Mouse (Mus musculus): ENCODE results near the gene Gm11985.
A peak's percentile ranks its signal among the peaks of the same experiment; 100 is the strongest.

Gene Gm11985

DNA sequence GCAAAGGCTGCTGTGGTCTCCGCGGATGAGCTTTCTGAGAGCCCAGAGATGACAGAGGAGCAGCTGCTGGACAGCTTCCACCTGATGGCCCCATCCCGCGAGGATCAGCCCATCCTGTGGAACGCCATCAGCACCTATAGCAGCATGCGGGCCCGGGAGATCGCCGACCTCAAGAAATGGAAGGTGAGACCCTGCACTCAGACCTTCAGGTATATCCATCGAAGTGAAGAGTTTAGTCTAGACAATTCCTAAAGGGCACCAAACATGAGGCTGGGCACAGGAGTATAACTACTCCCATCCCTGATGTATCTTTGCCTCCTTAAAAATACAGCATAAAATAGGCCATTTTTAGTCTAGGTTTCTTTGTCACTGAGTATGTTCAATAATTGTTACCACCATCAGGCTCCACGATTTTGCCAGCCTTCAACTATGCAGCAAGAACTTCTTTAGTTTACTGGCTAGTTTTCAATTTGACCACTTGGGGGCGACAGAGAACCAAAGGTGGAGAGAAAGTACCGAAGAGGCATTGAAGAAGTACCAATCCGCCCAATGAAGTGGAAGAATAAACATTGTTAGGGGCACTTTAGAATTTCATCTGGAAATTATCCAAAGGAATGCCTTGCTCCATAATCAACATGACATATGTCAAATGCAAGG lies 11.5 kb upstream of the Gm11985 start:
- peak; percentile 53 for DNase-seq

DNA sequence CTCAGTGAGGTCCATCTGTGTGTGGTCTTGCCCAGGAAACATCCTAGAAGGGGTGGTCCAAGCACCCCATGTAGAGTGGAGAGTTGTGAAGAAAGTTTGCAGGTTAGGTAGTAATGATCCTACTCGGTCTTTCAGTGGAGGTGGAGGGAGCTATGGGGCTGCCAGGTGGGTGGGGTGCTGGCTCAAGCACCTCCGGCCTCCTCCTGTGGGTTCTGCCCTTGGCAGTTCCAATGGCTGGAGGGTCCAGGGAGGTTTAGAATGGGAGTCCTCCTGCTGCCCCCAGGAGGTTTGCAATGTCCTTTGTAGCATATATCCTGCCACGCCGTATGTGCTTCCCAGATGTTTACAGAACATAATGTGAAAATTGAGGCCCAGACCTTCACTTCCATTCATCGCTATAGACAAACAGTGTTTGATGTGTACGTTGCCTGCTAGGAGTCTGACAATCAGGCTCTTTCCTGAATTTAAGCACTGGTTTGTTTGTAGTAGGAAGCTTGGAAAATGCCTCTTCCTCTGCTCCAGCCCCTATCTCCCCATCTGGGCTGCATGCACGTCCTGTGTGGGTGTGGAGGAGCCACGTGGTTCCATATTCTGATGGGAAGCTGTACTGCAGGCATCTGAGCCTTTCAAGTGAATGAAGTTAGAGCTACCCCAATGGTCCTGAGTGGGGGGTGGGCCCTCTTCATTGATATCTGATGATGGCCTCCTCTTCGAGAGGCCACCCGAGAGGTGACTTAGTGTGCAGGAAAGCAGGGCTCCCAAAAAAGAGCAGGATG lies 10.3 kb upstream of the Gm11985 start:
- no peak for DNase-seq

DNA sequence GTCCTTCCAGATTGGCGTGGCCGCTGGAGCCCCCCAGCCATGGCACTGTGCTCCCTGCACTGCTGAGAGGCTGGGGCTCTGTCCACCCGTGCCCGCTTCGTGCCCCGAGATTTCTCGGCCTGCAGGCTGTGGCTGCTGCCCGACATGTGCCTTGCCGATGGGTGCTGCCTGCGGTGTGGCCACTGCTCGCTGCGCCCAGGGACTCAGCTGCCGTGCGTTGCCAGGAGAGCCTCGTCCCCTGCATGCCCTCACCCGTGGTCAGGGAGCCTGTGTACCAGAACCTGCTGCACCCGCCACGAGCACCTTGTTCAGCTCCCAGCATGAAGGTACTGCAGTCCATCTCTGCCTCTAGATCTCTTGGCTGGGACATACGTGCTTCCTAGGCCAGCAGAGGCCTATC lies 9.6 kb upstream of the Gm11985 start:
- DNase-seq: no peak

DNA sequence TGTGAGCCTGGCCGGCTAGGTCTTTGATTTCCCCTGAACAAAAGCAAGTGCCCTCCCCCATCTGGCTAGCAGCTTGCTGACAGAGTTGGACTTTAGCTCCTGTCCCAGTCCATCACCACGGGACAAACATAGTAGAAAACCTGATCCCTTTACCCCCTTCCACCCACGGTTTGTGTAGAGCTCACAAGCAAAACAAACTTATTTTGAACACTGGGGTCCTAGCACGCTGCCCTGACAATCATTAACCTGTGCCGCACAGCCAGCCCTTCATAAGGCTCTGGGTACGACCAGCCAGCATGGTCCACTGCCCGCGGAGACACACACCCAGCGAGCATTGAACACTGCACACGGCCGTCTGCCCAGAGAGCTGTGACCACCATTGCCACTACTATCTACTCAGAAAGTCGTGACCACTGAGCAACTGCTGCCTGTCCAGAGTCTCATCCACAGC lies 9.1 kb upstream of the Gm11985 start, which contains the start of gene Igfbp1:
TSS of gene Igfbp1 (plus strand) at position 292 of the 451 bp plus-strand sequence.
- no peak for DNase-seq

DNA sequence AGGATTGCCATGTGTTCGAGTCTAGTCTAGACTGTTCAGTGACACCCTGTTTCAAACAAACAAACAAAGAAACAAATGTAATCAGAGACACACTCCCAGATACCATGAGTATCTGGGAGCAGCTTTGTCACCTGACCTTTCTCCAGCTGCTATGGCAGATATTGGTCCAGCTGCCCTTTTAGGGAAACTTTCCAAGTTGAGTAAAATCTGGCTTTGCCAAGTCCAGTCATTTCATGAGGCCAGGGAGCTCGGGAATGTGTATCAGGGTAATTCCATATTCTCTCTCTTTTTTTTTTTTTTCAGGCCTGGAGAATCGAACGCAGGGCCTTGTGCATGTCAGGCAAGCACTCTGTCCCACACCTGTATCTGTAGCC lies 6.9 kb upstream of the Gm11985 start:
- no peak for DNase-seq

DNA sequence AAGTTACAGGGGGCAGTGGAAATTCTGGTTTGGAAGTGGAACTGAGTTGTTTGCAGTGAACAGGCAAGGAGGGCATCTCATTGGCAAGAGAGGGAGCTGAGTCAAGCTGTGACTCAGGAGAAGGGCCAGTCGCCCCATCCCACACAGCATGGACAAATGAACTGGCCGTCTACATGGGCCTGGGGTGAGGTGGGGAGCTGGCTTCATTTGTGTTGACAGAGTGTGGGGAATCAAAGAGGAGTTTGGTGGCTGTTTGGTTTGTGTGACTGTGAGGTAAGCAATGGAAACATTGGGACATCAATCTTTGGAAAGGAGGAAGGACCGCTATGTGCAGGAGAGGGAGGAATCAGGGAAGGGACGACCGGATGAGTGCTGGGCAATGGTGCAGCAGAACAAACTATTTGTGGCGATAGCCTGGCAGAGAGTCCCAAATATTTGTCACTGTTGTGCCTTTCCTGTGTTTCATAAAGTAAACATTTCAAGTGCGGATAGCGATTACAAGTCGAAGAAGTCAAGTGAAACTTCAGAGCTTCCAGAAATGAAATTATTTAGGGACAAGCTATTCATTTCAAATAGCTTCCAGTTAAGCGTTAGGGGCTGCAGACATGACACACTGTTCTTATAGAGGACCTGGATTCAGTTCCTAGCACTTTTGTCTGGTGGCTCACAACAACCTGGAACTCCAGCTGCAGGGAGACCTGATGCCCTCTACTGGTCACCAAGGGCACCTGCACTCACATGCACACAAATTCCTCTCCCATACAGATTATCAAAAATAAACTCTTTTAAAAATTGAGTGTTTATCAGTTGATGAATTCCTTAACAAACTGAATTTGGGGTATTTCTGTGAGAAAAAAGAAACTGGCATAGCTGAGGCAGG lies 6.3 kb upstream of the Gm11985 start:
- DNase-seq: no peak

DNA sequence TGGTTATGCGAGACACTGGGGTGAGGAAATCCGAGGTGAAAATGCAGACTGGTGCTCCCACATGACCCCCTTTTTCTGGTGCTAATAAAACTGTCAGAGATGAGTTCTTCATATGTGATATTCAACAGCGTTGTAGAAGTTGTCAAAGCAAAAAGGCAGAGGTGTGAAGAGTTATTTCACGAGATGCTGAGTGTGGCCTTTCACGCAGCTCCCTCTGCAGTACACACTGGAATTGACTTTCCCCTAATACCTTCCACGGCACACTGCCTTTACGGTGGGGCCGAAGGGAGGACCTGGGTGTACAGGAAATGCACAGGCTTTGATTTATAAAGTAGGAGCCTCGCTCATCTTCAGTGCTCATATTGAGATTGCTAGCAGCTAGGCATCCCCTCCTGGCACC lies 4.8 kb upstream of the Gm11985 start:
- no peak for DNase-seq

DNA sequence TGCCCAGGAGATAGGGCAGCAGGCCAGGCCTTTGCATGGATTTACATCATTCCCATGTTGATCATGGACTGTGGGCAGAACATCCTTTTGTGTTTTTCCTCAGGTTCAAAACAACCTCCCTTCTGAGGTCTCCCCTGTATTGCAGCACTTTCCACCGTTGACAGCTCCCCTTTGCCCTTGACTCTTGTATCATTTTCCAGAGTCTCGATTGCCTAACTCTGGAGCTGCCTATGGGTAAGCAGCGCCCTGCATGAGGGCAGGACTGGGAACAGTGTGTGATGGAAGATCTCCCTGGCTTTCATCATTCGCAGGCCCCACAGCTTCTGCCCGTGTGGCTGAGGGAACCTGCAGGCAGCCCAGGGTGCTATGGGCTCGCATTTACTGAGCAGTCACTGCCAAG lies 4.3 kb upstream of the Gm11985 start:
- no peak for DNase-seq

DNA sequence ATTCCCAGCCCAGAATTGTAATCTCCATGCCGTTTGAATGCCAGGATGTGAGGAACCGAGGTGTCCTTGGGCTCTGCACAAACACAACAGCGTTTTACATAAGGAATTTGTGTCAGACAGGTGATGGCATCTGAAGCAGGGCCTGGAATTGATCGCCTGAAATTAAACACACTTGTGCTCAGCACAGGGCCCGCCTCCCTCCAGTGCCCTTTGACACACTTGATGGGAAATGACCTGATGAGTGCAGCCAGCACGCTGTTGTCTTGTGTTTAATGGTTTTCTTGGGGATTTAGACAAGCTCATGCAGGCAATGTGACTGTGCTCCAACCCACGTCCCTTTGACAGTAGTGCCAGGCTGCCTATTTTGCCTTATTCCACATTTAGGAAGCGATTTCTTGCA lies 897 bp downstream of the Gm11985 start:
- no peak for DNase-seq

DNA sequence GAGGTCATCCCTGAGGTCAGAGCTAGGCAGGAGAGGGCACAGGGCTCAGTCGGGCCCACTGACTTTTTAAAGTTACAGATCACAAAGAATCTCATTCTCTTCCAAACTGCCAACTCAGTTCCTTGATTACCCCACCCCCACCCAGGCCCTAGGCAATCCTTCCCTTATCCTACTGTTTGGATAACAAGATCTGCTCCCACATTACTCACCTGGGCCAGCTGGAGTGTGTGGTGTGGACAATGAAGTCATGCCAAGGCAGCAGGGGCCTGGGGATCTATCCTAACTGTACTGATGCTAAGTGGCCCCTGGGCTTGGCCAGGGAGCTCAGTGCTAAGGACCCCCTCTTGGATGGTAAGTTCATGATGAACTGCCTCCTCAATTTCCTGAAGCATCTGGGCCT lies 3.9 kb downstream of the Gm11985 start:
- DNase-seq: no peak

DNA sequence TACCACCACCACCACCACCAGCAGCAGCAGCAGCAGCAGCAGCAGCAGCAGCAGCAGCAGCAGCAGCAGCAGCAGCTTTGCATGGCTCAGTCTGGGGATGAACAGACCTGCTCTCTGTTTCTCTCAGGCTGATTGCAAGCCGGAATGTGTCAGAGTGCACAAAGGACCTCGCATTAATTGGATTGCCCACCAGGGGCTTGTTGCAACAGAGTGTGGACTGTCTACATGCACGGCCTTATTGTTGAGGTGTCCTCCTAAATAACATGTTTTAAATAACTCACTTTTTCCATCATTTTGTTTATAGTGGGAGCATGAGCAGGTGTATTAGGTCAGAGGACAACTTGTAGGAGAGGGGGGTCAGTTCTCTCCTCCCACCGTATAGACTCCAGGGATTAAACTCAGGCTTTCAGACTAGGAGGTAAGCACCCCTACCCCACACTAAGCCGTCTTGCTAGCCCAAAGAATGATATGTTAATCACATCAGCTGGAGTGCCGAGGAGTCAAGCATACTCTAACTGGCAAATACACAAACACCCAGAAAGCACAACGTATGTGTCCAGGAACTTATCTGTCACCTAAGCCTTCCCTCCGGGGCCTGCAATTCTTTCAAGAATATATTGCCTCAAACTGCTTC lies 5.8 kb downstream of the Gm11985 start:
- DNase-seq: no peak

DNA sequence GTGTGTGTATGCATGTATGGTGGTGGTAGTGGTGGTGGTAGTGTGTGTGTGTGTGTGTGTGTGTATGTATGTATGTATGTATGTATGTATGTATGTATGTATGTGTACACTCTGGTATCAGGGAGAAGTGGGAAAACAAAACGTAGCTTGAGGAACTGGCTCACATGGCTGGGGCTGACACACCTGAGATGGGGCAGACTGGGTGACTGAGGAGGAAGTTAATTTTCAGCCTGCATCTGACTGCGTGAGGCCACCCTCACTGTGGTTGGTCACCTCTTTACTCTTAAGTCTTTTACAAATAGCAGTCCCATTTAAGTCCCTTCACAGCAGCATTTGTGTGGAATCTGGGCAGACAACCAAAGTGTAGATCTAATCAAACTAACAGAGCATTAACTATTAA lies 9.1 kb downstream of the Gm11985 start:
- no peak for DNase-seq

DNA sequence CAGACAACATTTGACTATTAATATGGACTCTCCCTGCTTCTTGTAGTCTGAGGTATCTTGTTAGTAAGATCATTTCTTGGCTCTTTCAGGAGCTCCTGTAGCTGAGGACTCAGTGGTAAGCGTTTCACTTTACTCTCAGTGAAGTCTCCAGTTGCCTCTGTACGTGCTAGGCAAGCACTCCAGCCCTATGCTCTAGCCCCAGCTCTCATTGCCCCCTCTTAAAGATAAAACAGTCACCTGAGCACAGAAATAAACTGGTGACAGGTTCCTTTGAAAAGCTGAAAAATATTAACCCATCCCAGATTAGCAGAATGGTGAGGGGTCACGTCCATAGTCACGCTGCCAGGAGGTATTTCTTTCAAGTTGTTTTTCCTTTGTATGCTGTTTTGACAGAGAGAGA lies 9.6 kb downstream of the Gm11985 start:
- DNase-seq: no peak

DNA sequence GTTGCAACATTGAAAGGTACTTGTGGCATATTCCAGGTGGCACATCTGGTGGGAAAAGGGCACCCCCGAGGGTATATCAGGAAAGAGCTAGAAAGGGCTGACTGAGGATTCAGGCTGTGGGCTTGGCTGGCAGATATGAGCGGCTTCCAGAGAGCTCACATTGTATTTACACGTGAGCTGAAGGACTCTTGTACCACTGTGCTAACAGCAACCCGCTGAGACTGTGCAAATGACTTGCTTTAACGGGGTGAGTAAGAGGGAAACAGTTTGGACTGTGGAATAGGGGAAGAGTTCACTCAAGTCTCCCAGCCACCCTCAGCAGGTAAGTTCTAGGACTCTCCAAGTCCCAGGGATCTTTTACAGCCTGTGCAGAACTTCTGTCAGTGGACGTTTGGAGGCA lies 14.7 kb downstream of the Gm11985 start:
- DNase-seq: no peak

DNA sequence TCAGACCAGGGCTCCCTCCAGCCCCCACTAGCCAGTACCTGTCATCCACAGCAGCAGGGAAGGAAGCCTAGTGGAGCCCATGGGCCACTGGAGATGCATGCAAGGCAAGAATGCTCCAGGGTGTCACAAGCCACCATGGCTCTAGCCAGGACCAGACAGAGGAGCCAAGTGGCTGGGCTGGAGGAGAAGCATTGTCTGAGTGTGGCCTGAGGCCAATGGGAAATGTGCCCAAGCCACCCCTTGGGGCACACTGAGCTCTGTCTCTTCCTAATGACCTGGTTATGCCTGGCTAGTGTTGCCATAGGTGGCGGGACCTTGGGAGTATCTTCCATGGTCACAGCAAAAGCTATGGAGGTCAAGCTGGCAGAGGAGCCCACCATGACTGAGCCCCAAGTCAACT lies 18.7 kb downstream of the Gm11985 start:
- DNase-seq: no peak

DNA sequence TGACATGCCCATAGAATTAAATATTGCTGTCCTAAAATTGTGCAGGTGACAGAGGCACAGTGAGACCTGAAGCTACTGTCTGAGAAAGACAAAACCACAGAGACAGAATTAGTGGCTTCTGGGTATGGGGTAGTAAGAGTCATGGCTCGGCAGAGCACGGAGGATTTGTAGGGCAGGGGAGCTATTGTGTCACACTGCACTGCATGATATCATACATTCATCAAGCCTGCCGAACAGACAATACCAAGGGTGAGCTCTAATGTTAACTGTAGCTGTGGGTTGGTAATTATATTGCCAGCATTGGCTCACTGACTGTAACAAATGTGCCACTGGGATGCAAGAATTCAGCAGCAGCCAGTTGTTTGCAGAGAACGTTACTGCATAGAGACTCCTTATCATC lies 24.0 kb downstream of the Gm11985 start:
- no peak for DNase-seq

DNA sequence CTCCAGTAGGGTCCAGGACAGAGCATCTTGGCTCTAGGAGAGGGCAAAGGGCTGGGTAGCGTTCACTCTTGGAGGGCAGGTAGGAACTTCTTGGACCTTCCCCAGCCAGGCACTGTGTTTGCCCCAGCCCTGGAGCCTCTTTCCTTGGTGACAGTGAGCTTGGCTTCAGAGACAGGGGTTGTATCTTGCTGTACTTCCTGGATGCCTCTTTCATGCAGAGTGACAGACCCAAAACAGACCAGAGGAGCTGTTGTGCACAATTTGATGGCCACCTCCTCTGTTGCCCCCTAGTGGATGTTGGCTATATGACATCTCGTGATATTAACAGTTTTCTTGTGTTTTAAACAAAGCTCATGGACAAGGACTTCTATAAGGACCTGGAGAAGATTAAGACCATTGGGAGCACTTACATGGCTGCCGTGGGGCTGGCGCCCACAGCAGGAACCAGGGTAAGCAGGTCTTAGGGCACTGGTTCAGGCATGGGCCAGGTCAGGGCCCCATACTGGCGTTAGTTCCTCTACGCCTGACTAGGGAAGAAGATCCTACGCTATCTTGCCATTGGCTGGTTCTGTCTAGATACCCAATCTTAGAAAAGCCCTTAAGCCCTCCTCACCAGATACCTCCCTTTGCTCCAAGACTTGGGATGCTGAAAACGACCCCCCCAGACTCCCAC lies 26.7 kb downstream of the Gm11985 start:
- peak; percentile 64 for DNase-seq

DNA sequence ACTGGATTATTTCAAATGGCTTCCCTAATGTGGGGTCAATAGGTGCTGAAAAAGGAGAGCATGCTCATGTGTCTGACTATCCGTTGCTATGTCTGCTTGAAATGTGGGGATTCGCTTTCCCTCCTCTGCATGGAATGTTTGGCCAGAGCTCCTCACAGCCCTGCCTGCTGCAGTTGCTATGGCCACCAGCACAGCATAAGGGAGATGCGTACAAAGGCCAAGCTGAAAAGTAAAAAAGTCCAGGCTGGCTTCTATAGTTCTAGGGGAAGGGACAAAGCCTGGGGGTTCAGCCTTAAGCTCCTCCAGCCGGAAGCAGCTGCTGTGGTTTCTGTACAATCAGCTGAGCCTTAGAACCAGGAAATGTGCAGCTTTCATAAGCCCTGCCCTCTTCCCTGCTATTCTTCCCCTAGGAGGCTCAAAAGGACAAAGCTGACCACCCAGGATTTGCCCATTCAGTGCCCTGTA lies 27.7 kb downstream of the Gm11985 start:
- DNase-seq: no peak

DNA sequence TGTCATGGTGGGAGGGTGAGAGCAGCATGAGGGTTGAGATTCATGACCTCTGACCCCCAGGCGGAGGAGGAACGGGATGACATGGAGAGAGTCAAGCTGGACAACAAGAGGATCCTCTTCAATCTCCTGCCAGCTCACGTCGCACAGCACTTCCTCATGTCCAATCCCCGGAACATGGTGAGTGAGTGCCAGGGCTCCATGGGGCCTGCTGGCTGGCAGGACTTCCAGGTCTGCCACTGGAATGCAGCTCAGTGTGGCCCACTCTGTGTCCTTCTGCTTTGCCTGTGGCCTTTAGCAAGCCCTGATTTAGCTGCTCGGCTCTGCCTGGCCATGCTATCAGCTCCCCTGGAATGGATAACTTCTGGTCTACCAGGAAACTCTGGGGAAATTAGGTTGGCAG lies 28.2 kb downstream of the Gm11985 start:
- peak; percentile 49 for DNase-seq

DNA sequence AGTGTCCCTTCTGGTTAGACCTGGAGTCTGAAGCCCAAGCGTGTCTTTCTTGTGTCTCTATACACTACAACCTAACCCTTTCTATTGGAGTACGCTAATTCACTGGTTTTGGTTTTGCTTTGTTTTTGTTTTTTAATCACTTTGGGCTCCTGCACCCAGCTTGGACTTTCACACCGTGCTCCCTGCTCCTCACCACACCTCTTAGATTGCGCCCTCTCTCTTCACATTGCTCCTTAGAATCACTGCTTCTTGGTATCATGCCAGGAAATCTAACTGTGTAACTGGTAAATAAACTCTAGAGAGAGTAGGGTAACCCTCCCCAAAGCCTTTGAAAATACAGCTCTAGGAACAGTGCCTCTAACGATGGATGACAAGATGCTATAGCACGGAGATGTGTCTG lies 30.2 kb downstream of the Gm11985 start:
- DNase-seq: no peak

DNA sequence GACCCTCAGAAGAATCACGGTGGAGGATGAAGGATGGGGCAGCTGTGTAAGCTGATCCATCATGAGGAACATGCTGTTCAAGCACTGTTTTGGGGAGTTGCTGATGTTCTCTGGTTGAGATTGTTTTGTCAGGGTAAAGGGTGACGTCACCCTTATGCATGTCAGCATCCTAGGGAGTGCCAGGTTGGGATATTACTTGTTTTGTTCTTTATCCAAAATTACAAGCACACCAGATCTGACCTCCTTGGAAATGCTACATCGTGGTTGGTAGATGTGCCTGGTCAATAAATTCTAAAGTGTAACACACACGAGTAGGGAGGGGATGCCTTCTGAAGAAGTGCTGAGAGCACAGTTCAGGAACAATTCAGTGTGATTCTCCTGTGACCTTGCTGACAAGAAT lies 31.9 kb downstream of the Gm11985 start:
- no peak for DNase-seq

DNA sequence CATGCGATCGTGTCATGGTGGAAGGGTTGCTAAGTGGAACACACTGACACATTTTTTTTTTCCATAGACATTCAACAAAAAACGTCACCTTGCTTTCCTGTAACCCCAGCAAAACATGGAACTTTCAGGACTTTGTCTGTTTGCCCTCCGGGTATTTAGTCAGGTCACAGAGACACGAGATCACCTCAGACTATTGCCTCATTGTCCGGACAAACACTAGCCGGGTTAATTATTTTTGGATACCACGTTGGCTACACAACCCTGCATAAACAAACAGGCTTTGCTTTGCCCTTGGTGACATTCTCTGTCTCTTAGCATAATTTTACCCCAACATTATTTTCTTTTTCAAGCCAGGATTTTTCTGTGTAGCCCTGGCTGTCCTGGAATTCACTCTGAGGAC lies 35.3 kb downstream of the Gm11985 start:
- no peak for DNase-seq

DNA sequence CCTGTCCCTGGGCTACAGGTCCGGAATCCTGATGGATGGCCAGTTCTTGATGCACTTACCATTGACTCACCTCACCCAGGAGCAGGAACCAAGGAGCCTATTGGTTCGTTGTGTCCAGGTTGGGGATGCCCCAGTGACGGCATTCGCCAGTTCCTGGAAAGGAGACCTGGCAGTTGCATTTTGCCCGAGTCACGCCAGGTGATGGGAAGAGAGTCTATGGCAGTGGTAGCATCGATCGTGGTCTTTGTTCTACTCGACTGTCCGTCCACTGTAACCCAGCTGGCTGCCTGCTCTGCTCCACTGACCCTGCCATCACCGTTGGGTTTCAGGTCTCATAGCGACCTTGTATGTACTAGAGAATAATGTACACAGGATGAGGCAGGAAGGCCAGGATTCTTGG lies 36.0 kb downstream of the Gm11985 start:
- DNase-seq: no peak
